Mouse (Mus musculus): ENCODE measurements around the gene Raly. TPM values are rescaled to one million over a fixed set of nuclear protein-coding genes. Genes with fewer than 3 reads are reported as not detected.

Raly gene
- polyA plus RNA-seq, 1 experiment from 2014 or later, result 41.0 TPM

Other genes starting within 250 kb of the Raly start
- 1.5 and 1.6 TPM in 2 replicates for gene 1700003F12Rik, start 244.0 kb upstream of the Raly start, polyA plus RNA-seq (2014; fragmentation: Nextera tagmentation; extraction: Ambion mirVana)
- 0.12 and 0.22 TPM in 2 replicates for gene Actl10, start 239.3 kb upstream of the Raly start, polyA plus RNA-seq (2014; fragmentation: Nextera tagmentation; extraction: Ambion mirVana)
- 13.6 and 15.2 TPM in 2 replicates for gene Necab3, start 232.2 kb upstream of the Raly start, polyA plus RNA-seq (2014; fragmentation: Nextera tagmentation; extraction: Ambion mirVana)
- 2.2 and 2.4 TPM in 2 replicates for gene E2f1, start 221.2 kb upstream of the Raly start, polyA plus RNA-seq (2014; fragmentation: Nextera tagmentation; extraction: Ambion mirVana)
- 17.3 and 18.5 TPM in 2 replicates for gene Pxmp4, start 187.4 kb upstream of the Raly start, polyA plus RNA-seq (2014; fragmentation: Nextera tagmentation; extraction: Ambion mirVana)
- gene Zfp341, start 177.8 kb upstream of the Raly start, polyA plus RNA-seq (2014; fragmentation: Nextera tagmentation; extraction: Ambion mirVana), result 2.0 and 2.4 TPM in 2 replicates
- gene 4930519P11Rik, start 177.7 kb upstream of the Raly start, polyA plus RNA-seq (2014; fragmentation: Nextera tagmentation; extraction: Ambion mirVana), result 0.47 and 0.59 TPM in 2 replicates
- 23.2 and 23.4 TPM in 2 replicates for gene Chmp4b, start 139.4 kb upstream of the Raly start, polyA plus RNA-seq (2014; fragmentation: Nextera tagmentation; extraction: Ambion mirVana)
- gene Gm14214, start 21.1 kb upstream of the Raly start, polyA plus RNA-seq (2014; fragmentation: Nextera tagmentation; extraction: Ambion mirVana), result not detected in 2 replicates
- 0.93 and 1.3 TPM in 2 replicates for gene a, start 306 bp downstream of the Raly start, polyA plus RNA-seq (2014; fragmentation: Nextera tagmentation; extraction: Ambion mirVana)
- 72.7 and 74.2 TPM in 2 replicates for gene Eif2s2, start 101.8 kb downstream of the Raly start, polyA plus RNA-seq (2014; fragmentation: Nextera tagmentation; extraction: Ambion mirVana)
- 0.10 TPM in 1 of 2 replicates, not detected in the other for gene Gm14226, start 227.2 kb downstream of the Raly start, polyA plus RNA-seq (2014; fragmentation: Nextera tagmentation; extraction: Ambion mirVana)

All from hindbrain, embryonic 14.5 days (tissue).